Mouse (Mus musculus) lung, postnatal 4 days (tissue): ENCODE results near the gene Ahdc1.

Experiments used
- DNase-seq, 2 experiments: peaks; one replicate each; pipeline ENCODE4 v3.0.0; 2021

Ahdc1 gene

DNA sequence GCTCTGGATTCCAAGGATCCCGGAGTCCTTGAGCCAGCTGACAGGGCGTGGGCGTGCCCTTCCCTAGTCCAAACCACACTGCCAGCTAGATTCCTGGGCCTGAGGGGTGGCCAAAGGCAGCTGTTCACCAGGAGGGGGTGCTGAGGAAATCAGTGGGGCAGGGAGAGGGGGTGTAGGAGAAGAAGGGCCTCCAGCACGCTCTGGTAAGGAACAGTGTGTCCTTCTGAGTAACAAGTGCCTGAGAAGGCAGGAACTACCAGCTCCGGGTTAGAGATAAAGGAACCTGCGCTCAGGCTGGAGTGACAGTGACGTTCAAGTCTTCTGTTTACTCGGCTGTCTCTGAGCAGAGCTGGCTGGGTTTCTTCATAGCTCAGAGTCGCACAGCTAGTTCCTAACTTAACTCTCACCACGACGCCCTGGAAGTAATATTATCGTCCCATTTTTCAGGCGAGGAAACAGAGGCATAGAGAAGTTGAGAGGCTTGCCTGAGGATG is 96.8 kb downstream of the Ahdc1 start:
- DNase-seq = peak; percentile 76 to 87

DNA sequence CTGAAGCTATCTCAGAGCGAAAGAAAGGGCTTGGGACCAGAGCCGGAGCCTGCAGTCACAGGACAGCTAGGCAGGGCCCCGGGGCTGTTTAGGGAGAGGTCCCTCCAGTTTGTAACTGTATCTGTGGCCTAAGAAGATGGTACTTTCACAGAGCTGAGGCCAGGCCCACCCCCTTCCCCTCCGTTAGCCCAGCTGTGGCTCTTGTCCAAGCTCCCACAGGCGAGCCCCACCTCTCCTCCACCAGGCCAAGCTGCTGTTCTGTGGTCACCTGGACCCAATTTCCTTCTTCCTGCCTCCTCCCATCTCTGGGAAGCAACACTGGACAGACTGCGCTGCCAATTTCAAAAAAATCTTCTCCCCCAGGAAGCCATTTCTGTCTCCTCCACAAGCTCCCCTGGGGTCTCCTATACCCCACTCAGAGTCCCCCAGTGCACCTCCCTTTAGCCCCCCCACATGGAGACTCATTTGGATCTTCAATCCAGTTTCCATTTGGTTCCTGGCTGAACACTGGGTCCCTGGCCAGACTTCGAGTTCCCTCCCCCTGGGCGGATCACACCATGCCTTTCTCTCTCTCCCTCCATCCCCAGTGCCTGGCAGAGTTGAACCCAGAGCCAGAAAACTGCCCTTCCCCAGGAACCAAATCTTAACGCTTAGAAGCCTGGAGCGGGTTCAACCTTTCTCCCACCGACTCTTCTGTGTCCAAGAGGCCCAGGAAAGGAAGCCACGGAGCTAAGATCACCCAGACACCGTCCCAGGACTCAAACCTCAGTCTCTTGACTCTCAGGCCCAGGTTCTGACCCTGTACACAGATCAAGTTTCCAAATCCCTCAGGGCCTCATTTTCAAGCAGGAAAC is 97.6 kb downstream of the Ahdc1 start:
- DNase-seq = no peak

DNA sequence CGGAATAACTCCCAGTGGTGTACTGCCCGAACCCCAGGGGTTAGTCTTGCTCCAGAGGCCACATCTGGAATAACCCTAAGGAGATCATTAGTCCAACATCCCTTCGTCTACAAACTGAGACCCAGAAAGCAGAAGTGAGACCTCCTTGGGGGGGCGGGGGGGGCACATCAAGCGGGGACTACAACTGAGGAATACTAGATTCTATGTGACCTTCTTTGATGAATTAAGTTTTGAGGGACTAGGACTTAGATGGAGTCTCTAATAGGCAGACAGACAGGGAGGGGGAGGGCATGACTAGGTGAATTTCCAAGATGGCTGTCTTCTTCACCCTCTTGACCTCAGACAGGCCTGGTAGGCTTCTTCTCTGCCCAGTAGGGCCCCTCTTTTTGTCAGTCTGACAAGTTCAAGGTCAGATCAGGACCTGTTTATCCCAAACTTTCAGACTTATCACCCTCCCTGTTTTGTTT is 98.3 kb downstream of the Ahdc1 start:
- no peak for DNase-seq

DNA sequence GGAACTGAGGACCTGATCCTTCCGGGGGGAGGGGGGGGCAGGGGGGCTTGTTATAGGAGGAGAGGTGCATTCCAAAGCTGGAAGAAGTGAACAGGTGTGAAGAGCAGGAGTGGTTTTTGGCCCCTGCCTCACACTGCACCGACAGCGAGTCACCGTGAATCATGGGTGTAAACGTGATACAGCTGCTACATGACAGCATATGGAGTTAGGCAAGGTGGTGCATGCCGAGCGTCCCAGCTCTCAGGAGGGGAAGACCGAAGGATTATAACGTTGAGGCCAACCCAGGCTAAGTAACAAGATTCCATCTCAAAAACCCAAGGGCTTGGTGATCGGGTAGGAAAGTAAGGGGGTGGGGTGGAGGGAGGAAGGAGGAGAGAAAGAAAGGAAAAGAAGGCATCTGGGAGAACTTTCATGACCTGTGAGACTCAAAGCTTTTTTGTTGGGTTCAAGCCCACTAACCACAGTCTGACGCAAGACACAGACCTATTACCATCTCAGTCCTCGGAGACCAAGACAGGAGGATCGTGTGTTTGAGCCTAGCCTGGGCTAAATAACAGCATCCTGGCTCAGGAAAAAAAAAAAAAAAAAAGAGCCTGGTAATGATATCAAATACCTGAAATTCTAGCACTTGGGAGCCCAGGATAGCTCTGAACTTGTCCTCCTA is 101.2 kb downstream of the Ahdc1 start:
- no peak for DNase-seq

DNA sequence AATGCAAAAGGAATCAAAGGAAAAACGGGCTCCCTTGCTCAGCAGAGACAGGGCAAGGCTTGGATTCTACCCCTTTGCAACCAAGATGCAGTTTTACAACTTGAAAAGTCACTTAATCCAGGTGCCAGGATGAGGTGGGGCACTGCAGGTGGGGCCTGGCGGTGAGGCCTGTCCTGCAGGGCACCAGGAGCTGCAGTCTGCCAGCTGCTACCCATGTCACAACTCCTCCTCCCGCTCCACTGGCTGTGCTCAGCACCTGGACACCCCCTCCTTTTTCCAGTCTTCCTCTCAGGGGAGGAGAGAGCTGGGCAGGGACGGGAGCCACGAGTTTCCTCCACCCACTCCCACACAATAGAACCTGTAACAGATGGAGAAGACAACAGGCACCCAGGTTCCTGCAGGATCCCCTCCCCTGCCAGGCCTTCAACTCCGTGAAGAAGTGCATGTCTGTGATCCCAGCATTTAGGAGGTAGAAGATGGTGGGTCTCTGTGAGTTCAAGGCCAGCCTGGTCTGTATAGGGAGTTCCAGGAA is 102.4 kb downstream of the Ahdc1 start:
- no peak for DNase-seq

DNA sequence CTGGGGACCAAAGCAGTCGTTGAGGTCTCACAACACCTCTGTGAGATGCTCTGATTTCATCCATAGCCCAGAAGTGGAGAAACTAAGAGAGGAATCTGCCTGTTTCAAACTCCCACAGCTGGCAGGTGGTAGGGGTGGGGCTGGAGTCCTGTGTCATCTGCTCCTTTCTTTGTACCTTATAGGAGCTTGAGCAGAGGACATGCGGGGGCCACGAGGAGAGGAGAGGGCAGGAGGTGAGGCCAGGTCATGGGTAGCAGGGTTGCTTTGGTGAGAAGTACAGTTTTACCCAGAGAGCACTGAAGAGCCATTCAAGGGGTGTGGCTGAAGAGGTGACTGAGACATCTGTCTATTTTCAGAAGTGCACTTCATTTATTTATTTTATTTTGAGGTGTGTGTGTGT is 103.7 kb downstream of the Ahdc1 start:
- DNase-seq = no peak

DNA sequence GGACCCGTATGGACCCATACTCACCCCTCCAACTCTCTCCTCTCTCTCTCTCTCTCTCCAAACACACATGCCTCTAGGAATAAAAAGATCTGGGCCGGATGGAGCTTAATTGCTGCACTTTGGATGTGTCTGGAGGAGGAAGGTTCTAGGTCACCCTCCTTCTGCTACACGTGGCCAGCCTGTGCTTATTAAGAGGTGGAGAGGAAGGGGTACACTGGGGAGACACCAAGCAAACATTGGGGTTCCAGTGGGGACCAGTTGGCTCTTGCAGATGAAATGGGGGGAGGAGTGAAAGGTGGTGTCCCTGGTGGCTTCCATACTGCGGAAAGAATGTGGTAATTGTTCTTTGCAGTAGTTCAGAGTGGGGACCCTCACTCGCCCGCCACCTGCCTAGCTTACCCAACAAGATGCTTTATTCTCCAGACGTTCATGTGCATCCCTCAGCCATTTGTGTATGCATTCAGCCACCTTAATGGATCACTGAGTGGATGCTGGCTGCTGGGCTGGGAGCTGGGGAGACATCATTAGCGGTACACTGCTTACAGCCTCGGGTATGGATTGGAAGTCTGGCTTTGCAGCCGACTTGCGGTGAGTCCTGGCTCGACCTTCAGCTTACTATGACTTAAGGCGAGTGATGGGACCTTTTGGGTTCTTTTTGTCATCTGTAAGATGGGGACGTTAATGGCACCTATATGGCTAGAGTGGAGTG is 104.8 kb downstream of the Ahdc1 start:
- no peak for DNase-seq

DNA sequence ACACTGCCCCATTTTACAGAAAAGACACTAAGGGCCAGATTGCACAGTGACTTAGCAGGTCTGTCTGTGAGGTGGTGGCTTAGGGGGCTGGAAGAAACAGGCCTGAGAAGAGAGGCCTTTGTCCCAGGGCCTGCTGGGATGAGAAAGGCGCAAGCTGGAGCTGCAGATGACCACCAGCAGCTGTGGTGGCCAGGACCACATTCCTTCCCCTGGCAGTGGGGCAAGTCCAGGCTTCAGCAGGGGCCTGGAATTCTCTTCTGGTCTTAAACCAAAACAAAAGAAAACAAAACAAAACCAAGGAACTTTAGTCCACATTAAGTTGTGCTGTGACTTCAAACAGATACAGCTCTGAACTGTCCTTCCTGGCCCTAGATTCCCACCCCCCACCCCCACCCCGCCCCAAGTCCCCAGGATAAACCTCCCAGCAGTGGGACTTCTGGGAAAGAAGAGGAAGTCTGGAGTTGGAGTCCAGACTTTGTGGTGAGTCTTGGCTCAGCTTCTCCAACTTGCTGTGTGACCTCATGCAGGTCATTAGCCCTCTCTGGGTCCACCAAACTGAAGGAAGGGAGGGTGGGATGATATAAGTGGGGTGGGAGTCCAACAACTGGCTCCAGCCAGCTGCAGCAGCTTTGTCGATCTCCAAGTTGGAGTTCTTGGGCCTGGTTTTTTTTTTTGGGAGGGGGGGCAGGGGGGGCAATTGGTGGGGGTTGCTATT is 105.9 kb downstream of the Ahdc1 start:
- DNase-seq = peak in 1 of 2 experiments; percentile 58

DNA sequence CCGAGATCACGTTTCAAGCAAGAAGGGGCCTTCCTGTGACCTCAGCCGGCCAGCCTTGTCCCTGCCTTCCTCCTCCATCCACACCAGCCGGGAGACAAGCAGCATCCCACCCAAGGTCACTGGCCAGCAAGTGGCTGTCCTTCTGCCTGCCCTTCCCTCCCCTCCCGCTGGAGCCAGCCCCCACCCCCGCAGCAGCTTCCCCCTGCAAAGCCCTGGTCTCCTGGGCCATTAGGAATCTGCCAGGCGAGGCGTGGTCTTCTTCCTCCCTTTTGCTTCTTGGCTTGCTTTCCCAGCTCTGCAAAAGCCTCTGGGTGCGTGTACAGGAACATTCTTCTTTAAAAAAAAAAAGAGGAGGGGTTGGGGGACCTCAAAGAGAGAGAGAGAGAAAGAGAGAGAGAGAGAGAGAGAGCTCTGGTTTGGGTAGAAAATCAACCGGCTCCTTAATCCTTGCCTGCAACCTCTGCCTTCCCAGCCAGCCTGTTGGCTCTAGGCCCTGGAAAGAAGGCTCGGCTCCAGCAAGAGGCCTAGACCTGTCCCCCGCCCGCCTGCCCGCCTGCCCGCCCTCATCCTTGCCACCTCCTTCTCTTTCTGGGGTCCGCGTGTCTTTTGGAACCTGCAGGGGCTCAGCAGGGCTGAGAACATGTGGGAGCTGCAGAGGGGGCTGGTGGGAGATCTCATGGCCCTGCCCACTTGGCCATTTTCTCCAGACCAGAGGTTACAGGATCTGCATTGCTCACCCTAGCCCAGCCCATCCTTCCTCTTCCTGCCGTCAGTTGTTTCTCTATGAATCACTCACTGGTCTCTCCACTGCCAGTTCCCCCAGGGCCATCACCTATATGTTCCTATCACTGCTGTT is 106.7 kb downstream of the Ahdc1 start:
- DNase-seq = peak; percentile 78 to 90

DNA sequence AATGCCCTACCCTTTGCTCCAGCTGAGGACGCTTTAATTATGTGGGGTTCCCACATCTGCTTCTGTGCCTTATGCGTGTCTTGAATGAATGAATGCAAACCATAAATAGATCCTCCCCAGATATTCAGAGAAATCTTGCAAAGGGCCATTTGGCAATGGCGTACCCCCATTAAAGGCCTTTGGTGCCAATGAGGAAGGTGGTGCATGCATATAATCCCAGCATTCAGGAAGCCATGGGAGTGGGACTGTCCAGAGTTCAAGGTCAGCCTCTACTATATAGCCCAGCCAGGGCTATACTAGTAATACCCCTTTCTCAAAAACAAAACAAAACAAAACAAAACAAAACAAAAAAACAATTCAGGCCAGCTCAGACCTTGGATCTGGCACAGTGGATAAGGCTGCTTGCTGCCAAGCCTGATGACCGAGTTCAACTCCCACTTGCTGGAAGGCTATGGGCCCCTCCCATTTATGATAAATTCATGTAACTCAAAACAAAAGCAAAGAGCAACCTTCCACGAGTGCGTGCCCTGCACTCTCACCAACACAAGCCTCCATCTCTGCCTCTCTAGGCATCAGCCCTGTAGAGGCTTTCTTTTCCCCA is 107.8 kb downstream of the Ahdc1 start:
- no peak for DNase-seq

DNA sequence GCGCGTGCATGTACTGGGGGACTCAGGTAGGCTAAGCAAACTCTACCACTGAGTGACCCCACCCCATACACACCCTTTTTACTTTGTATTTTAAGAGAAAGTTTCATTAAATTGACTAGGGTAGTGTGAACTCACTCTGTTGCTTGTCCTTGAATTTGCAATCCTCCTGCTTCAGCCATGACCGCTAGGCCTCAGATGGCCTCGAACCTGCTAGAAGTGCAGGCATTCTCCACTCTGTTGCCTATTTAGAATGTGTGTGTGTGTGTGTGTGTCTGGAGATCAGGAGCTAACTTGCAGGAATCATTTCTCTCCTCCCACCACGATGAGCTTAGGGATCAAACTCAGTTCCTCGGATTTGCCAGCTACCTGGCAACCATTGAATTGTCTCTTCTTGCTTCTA is 108.5 kb downstream of the Ahdc1 start:
- no peak for DNase-seq

DNA sequence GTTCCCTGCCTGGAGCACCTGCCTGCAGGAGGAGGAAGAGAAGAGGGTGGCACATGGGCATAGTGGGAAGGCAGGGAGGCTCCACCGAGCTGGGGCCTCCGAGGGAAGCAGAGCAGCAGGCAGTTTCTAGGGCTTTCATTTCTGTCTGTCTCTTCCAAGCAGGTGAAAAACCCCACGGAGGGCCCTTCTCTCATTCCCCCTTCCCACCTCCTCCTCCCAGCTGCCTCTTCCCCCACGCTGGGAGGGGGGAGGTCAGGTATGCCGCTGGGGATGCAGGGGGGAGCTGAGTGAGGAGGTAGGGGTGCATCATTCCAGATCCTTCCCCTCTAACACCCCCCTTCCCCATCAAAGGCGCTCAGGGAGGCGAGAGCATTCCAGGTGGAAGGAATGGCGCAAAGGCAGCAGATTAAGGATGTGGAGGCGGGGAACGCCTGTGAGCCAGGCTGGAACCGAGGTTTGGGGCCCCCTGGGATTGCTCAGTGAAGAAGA is 109.8 kb downstream of the Ahdc1 start:
- DNase-seq = no peak

DNA sequence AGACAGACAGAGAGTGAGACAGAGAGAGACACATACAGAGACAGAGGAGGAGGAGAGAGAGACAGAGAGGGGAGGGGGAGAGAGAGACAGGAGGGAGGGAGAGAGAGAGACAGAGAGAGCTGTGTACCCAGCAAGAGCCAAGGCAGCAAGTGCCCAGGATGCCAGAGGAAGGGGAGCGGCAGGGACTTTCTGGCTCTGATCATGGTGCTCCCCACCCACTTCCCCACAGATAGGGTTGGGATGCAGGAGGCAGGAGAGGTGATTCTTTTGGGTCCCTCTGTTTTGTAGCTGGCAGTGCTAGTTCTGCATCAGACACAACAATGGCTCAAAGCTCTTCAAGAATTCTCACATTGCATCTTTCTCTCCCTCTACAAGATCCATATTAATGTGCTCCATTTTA is 110.4 kb downstream of the Ahdc1 start:
- DNase-seq = no peak

DNA sequence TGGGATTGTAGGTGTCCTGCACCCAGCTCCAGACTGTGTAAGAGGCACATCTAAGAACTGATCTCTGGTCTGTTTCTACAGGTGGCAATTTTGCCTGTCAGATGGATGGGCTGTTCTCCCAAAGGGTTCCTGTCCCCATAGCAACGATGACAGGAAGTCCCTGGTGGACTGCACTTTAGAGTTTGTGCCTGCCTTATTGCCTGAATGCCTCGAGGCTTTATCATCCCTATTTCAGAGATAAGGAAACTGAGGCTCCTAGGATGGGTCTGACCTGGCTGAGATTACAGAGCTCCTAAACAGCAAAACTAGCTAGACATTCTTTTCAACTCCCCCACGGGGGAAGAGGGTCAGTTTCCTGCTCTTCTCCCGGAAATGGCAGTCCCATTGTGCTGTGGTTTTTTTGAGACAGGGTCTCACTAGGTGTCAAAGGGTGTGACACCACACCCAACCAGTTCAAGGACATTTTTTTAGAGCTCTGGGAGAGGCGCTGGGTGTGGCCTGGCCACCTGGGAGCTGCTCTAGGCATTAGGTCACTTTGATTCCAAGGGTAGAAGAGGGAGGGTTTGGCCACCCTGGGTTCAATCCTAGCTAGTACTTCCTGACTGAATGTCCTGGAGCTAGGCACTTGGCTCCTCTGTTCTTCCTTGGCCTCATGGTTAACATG is 111.0 kb downstream of the Ahdc1 start:
- no peak for DNase-seq

DNA sequence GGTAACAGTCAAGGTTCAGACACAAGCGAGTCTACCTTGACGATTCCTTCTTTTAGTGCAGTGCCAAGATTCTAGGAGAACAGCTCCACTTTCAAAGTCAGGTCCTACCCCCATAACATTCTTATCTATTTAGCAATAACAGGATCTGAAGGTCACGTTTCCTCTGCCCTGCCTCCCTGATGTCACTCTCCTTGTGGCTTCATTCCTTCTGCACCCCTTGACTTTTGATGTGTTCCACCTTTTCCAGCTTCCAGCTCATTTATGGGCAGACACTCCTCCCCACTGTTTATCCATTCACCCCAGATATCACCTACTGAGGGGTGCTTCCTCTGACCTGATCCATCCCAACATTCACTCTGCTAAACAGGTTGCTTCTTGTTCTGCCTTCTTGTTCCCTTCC is 116.0 kb downstream of the Ahdc1 start:
- DNase-seq = no peak
